Mouse (Mus musculus) B cell, adult 2 months (primary cell): ENCODE data around the gene Ttc39d.
"Not testable (repeated sequence)": the region's sequence is repeated elsewhere in the genome, so short reads cannot be mapped to it uniquely, and the experiment has no call there.

ENCODE experiments used
- DNase-seq, 2 experiments: peaks; one replicate each; pipeline ENCODE4 v3.0.0; 2022

The Ttc39d gene

GRCm38 (mm10) chr17:80199160-80199778 is 8.0 kb upstream of the Ttc39d start:
- no peak for DNase-seq

- DNase-seq, result peak; percentile 10 to 12
These were observed 1.6 kb upstream of the Ttc39d start for GRCm38 (mm10) chr17:80205657-80206056.

- DNase-seq, result peak; percentile 54 to 62
These were observed 974 bp upstream of the Ttc39d start for GRCm38 (mm10) chr17:80206301-80206670.

- not testable (repeated sequence) for DNase-seq
These were observed 6.7 kb downstream of the Ttc39d start for GRCm38 (mm10) chr17:80213998-80214397.

GRCm38 (mm10) chr17:80220131-80220530 is 12.9 kb downstream of the Ttc39d start:
- DNase-seq, result no peak

GRCm38 (mm10) chr17:80221202-80221601 is 13.9 kb downstream of the Ttc39d start:
- no peak for DNase-seq

GRCm38 (mm10) chr17:80221890-80222628 is 14.8 kb downstream of the Ttc39d start:
- peak; percentile 51 to 56 for DNase-seq

- DNase-seq, result no peak
These were observed 16.6 kb downstream of the Ttc39d start for GRCm38 (mm10) chr17:80223829-80224228.

GRCm38 (mm10) chr17:80224326-80225116 is 17.3 kb downstream of the Ttc39d start, which contains the start of gene Gemin6:
Gene Gemin6, plus strand, starts transcription at chr17:80224441.
- DNase-seq, result peak; percentile 82

GRCm38 (mm10) chr17:80225142-80225541 is 17.9 kb downstream of the Ttc39d start:
- not testable (repeated sequence) for DNase-seq

- DNase-seq, result no peak
These were observed 22.1 kb downstream of the Ttc39d start for GRCm38 (mm10) chr17:80229396-80229795.

- DNase-seq, result no peak
These were observed 26.6 kb downstream of the Ttc39d start for GRCm38 (mm10) chr17:80233844-80234243.

- DNase-seq, result no peak
These were observed 27.1 kb downstream of the Ttc39d start for GRCm38 (mm10) chr17:80234376-80234775.

- no peak for DNase-seq
These were observed 28.2 kb downstream of the Ttc39d start for GRCm38 (mm10) chr17:80235477-80235876.

- DNase-seq, result peak; percentile 48 to 57
These were observed 29.5 kb downstream of the Ttc39d start for GRCm38 (mm10) chr17:80236805-80237204.

GRCm38 (mm10) chr17:80237475-80237874 is 30.2 kb downstream of the Ttc39d start:
- no peak for DNase-seq

GRCm38 (mm10) chr17:80241594-80241993 is 34.3 kb downstream of the Ttc39d start:
- no peak for DNase-seq

GRCm38 (mm10) chr17:80243116-80243515 is 35.9 kb downstream of the Ttc39d start:
- no peak for DNase-seq

- DNase-seq, result peak in 1 of 2 experiments; percentile 9
These were observed 45.7 kb downstream of the Ttc39d start for GRCm38 (mm10) chr17:80252757-80253525.

GRCm38 (mm10) chr17:80254421-80254820 is 47.2 kb downstream of the Ttc39d start:
- peak in 1 of 2 experiments; percentile 3 for DNase-seq

- no peak for DNase-seq
These were observed 47.9 kb downstream of the Ttc39d start for GRCm38 (mm10) chr17:80255208-80255607.

GRCm38 (mm10) chr17:80267065-80267464 is 59.8 kb downstream of the Ttc39d start:
- no peak for DNase-seq
